Mouse (Mus musculus) spleen, adult 2 months (tissue): ENCODE measurements around the gene Susd6. TPM values are rescaled to one million over a fixed set of nuclear protein-coding genes. Genes with fewer than 3 reads are reported as not detected.
"Not testable (repeated sequence)": the region's sequence is repeated elsewhere in the genome, so short reads cannot be mapped to it uniquely, and the experiment has no call there.

Experiments used
- DNase-seq, 2 experiments: peaks; one replicate each; pipeline versions ENCODE4 v3.0.0 to v3.0.0-alpha.2; 2012 to 2021; ENCODE audit warnings: low spot score in 2 of 2, low read depth in 1 of 2
- H3K27ac ChIP-seq: fragments of 200-500 bp; 2 replicates; pipeline ENCODE4 v1.5.1; 2012; ENCODE audit warnings: low read length, inconsistent platforms; ENCODE audit not compliant: insufficient read depth
- H3K27me3 ChIP-seq: fragments of 200-500 bp; 2 replicates; pipeline ENCODE4 v1.6.1; 2012; ENCODE audit warnings: mild to moderate bottlenecking, moderate library complexity, low read length, inconsistent platforms; ENCODE audit not compliant: control insufficient read depth, insufficient read depth
- H3K36me3 ChIP-seq: fragments of 200-500 bp; 2 replicates; pipeline ENCODE4 v1.6.1; 2012; ENCODE audit warnings: mild to moderate bottlenecking, low read length, inconsistent platforms; ENCODE audit not compliant: control insufficient read depth, insufficient read depth
- H3K4me1 ChIP-seq: fragments of 200-500 bp; 2 replicates; pipeline ENCODE4 v1.6.1; 2011; ENCODE audit warnings: inconsistent platforms; ENCODE audit not compliant: control insufficient read depth, insufficient read depth, insufficient read length
- H3K4me3 ChIP-seq: fragments of 200-500 bp; 2 replicates; pipeline ENCODE4 v1.5.1; 2011; ENCODE audit warnings: mild to moderate bottlenecking, inconsistent platforms; ENCODE audit not compliant: insufficient read depth, insufficient read length; ENCODE audit errors: extremely low read depth
- CTCF ChIP-seq: fragments of 200-500 bp; IDR thresholded peaks from 2 replicates; pipeline ENCODE4 v1.5.1; 2011; ENCODE audit warnings: mild to moderate bottlenecking, inconsistent platforms; ENCODE audit not compliant: insufficient read depth, insufficient read length, insufficient replicate concordance; ENCODE audit errors: extremely low read depth
- POLR2A ChIP-seq: fragments of 200-500 bp; IDR thresholded peaks from 2 replicates; pipeline ENCODE4 v1.6.1; 2011; ENCODE audit warnings: low read depth, low read length, inconsistent platforms
- WGBS: fragments of 180-500 bp; shearing (Covaris S2); methylation state at CpG from one replicate; pipeline ENCODE4 v1.1.7; 2018; 5-methylcytosine and 5-hydroxymethylcytosine counted together
- polyA plus RNA-seq: library from polyadenylated mRNA; depleted of rRNA; stranded (reverse); fragments of >200 nt; gene quantifications from 2 replicates; pipeline ENCODE4 v1.2.3, GENCODE M21; 2012

The Susd6 gene
- polyA plus RNA-seq, 1 experiment: 32.0 TPM

DNA sequence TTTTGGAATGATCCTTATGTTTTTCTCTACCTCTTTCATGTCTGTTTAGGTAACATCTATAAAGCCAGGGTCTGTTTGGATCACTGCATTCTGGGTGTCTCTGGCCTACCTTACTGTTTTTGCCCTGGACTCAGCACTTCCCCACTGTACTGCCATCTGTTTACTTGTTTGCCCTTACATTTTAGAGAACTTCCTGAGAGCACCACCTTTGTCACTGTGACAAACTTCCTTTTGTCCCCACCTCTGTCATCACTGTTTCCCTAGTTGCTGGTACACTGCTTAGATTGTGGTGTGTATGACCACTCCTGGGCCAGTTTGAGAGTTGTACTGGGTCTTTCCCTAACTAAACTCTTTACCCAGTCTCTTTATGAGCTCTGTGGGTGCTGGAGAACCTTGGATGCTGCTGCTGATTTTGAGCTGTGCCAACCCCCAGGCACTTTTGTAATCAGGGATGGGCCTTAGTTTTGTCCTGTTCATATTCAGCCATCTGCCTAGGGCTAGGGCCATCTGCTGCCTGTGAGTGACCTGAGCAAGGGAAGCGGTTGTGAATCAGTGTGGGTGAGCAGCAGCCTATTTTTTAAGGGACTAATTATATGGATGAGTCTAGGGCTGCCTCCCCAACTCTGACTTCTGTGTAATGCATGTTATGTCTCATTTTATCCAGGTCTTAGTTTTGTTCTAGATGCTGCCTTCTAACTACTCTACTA, 26.2 kb downstream of the Susd6 start:
- H3K4me1 ChIP-seq: peaks cover 28% of the 10 kb centered on the region
- no peak overlapping the region for H3K4me3 ChIP-seq
- peak in 1 of 2 experiments; percentile 22 for DNase-seq

DNA sequence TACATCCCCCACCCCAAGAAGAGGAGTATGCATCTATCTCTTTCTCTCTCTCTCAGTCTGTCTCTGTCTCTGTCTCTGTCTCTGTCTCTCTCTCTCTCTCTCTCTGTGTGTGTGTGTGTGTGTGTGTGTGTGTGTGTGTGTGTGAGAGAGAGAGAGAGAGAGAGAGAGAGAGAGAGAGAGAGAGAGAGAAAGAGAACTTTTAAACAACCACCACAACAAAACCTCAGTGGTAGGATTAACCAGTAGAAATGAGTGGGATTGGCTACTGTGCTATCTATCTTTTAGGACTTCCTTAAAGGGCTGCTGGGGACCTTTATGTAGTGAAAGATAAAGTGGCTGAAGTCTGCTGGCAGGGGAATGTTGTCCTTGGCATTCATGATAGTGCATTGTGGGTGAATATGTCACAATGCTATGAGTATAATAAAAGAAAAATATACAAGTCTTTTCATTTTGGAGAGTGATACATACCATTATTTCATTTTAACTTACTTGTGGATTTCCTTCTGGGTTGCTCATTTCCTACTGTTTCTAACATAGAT, 27.5 kb downstream of the Susd6 start:
- no peak for DNase-seq
- H3K27me3 ChIP-seq: no peaks in the 10 kb centered on the region
- no peaks in the 10 kb centered on the region for H3K36me3 ChIP-seq
- peaks cover 17% of the 10 kb centered on the region for H3K4me1 ChIP-seq
- H3K4me3 ChIP-seq: no peak overlapping the region
- no peak overlapping the region; the same call in 1 of the 2 replicates for H3K27ac ChIP-seq
- TF ChIP-seq CTCF: no peak
- TF ChIP-seq POLR2A: no peak

More for the DNA sequence above, 26.2 kb downstream of the Susd6 start:
- Histone ChIP-seq H3K27me3 (no peaks in the 10 kb centered on the region), H3K27ac (peak overlapping the region; percentile 67), H3K36me3 (no peaks in the 10 kb centered on the region)
- 94% methylated on average over 1 of the region's 1 CpGs for WGBS
- TF ChIP-seq CTCF (no peak), POLR2A (no peak)

DNA sequence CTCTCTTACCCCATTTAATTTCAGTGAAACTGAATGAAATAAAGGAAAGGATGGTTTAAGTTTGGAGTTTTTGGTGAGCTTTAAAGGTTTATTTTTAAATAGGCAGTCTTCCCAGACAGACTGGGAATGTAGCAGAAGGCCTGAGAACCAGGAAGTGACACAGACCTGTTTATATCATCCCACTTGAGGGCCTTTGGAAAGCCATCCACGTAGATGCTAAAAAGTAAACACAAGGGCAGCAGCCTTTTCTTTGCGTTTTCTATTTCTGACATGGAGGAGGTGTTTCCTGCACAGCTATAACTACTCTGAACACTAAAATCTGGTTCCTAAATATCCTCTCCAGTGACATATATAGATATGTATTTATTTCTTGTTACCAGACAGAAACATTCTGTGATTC, 28.7 kb downstream of the Susd6 start:
- not testable (repeated sequence) for H3K27ac ChIP-seq, H3K4me3 ChIP-seq, DNase-seq, H3K36me3 ChIP-seq, H3K27me3 ChIP-seq
- 35% methylated on average over 2 of the region's 2 CpGs for WGBS
- H3K4me1 ChIP-seq: peaks cover 19% of the 10 kb centered on the region

DNA sequence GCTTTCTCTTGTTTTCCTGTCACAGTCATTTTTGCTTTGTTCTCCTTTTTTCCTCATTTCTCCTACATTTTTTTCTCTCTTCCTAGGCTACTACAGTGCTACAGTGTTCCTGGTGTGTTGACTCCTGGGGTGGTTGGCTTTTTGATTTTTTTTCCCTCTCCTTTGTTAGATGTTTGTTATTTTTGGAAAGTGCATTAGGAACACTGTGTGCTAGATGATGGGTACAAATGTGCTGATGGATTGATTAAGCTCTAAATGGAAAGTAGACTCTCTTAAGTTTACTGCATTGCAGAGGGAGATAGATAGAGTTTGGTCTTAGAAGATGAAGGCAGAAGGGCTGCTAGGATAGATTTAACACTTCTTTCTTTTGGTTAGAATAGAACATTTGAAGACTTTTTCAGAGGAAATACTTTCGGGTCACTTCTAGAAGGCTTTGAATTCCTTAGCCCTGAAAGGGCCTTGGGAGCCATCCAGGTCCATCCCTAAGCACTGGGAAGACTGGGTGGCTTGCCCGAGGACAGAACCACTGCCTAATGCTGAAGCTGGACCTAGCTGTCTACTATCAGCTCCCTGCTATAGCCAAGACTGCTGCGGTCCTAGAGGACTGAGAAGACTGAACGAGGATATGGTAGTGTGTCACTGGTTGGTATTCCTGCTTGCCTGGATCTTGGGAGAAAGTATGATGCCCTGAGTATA, 31.1 kb downstream of the Susd6 start:
- 91% methylated on average over 4 of the region's 4 CpGs for WGBS
- TF ChIP-seq CTCF (no peak), POLR2A (no peak)
- H3K4me3 ChIP-seq: no peak overlapping the region
- peaks cover 11% of the 10 kb centered on the region for H3K4me1 ChIP-seq
- H3K27me3 ChIP-seq: no peaks in the 10 kb centered on the region
- no peak for DNase-seq
- H3K36me3 ChIP-seq: no peaks in the 10 kb centered on the region
- H3K27ac ChIP-seq: no peak overlapping the region

DNA sequence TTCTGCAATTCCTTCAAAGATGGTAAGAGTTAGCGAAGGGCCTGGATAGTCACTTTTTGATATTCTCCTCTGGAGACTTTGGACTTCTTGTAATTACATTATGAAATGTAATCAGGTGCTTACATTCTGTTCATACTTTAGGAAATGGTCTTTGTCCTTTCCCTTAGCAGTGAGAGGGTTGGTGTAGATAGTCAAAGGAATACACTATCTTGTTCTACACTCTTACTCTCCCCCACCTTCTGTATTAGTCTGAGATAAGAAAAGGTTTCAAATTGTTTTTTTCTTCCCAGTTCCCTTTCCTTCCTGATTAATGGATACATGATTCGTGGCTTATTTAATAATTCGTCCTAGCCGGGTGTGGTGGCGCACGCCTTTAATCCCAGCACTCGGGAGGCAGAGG, 32.2 kb downstream of the Susd6 start:
- H3K4me3 ChIP-seq: no peak overlapping the region
- WGBS: 86% methylated on average over 7 of the region's 7 CpGs
- H3K4me1 ChIP-seq: peaks cover 9% of the 10 kb centered on the region; the same call in 1 of the 2 replicates
- no peak for DNase-seq
- no peaks in the 10 kb centered on the region for H3K36me3 ChIP-seq
- no peaks in the 10 kb centered on the region for H3K27me3 ChIP-seq
- TF ChIP-seq POLR2A (no peak), CTCF (no peak)
- H3K27ac ChIP-seq: no peak overlapping the region

DNA sequence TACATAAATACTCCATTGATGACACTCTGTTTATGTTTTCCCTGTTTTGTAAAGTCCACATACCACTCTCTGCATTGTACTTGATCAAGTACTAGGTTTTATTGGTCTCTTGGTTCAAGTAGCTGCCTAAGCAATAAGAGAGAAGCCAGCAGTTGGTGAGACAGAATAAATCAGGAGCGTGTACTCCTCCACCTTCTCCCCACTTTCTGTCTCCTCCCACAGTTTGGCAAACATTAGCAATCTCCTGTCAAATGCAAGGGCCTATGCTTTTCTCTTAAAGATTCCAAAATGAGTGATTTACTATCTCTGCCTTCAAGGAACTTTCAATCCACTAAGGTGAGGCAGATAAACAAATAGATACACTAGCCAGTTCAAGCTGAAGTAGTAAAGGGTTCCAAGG, 33.9 kb downstream of the Susd6 start:
- no peak for DNase-seq
- Histone ChIP-seq H3K4me1 (peaks cover 7% of the 10 kb centered on the region; the same call in 1 of the 2 replicates), H3K4me3 (no peak overlapping the region), H3K27me3 (no peaks in the 10 kb centered on the region), H3K27ac (no peak overlapping the region), H3K36me3 (peaks cover 7% of the 10 kb centered on the region)
- TF ChIP-seq POLR2A: no peak
- no peak for TF ChIP-seq CTCF
- WGBS: 79% methylated on average over 1 of the region's 1 CpGs

DNA sequence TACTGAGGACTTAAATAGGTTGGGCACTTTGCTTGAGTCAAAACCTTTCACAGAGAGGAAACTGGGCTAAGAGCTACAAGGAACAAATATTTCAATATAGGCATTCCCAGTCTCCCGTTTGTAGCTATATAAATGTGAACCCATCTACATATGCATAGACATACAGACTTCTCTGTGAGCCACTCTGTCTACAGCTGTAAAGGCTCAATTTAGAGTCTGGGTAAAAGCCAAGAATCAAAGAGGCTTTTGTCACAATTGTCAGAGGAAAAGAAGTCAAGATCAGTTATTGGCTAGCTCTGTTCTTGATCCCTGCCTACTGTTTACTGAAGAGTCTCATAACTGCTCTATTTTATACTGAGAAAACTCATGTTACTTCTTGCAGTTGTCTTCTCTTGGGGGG, 36.1 kb downstream of the Susd6 start:
- Histone ChIP-seq H3K4me3 (no peak overlapping the region), H3K4me1 (peaks cover 10% of the 10 kb centered on the region; the same call in 1 of the 2 replicates), H3K27me3 (no peaks in the 10 kb centered on the region), H3K27ac (no peak overlapping the region), H3K36me3 (peaks cover 12% of the 10 kb centered on the region)
- DNase-seq: no peak
- no peak for TF ChIP-seq POLR2A
- TF ChIP-seq CTCF: no peak
- WGBS: 90% methylated on average over 1 of the region's 1 CpGs
